Mouse (Mus musculus): ENCODE results near the gene Cd300lf.

GRCm38 (mm10) chr11:115179191-115179590, 45.4 kb upstream of the Cd300lf start:
- no peak for TF ChIP-seq POLR2A (IDR thresholded peaks at IDR 0.05; ENCODE audit: borderline replicate concordance, insufficient read depth, low read length)
- no peak for TF ChIP-seq CTCF (IDR thresholded peaks at IDR 0.05; ENCODE audit: borderline replicate concordance, insufficient read depth, low read depth, low read length)

All from cerebellum, adult 2 months (tissue).